Mouse (Mus musculus) lung, adult 18-20 months (tissue): ENCODE results near the gene Neb.
"Not testable (repeated sequence)": the region's sequence is repeated elsewhere in the genome, so short reads cannot be mapped to it uniquely, and the experiment has no call there.

Experiments
- DNase-seq, 2 experiments: peaks; one replicate each; pipeline ENCODE4 v3.0.0; 2022; ENCODE audit warnings: mixed read lengths in 2 of 2

Neb gene

GRCm38 (mm10) chr2:52177184-52177583, 201.1 kb downstream of the Neb start:
- no peak for DNase-seq

GRCm38 (mm10) chr2:52176537-52176936, 201.7 kb downstream of the Neb start:
- no peak for DNase-seq

- DNase-seq = no peak
These were observed 203.3 kb downstream of the Neb start for GRCm38 (mm10) chr2:52174951-52175350.

- no peak for DNase-seq
These were observed 208.8 kb downstream of the Neb start for GRCm38 (mm10) chr2:52169243-52170005.

GRCm38 (mm10) chr2:52153064-52153463, 225.2 kb downstream of the Neb start:
- no peak for DNase-seq

- no peak for DNase-seq
These were observed 244.9 kb downstream of the Neb start for GRCm38 (mm10) chr2:52133351-52133750.

- not testable (repeated sequence) for DNase-seq
These were observed 246.9 kb downstream of the Neb start for GRCm38 (mm10) chr2:52131370-52131769.

GRCm38 (mm10) chr2:52114086-52114485, 264.2 kb downstream of the Neb start:
- no peak for DNase-seq
